Mouse (Mus musculus) heart, postnatal 36 days (tissue): ENCODE results near the gene Ccl5. TPM values are rescaled to one million over a fixed set of nuclear protein-coding genes. Genes with fewer than 3 reads are reported as not detected.
"Not testable (repeated sequence)": the region's sequence is repeated elsewhere in the genome, so short reads cannot be mapped to it uniquely, and the experiment has no call there.

Experiments used
- DNase-seq, 2 experiments: peaks; one replicate each; pipeline ENCODE4 v3.0.0; 2021 to 2022
- intact Hi-C: fragments of 180-260 bp; cut with DNase I; formaldehyde crosslinking; loops from one replicate; pipeline ENCODE4 v1.15.1; 2025
- total RNA-seq, 2 experiments: library from RNA; stranded (reverse); gene quantifications; 2 replicates each; pipeline ENCODE4 v1.2.3; 2021

Ccl5 gene
- under 1 TPM in 1 of 2 experiments, not detected in 1; 0.83 TPM for total RNA-seq

DNA sequence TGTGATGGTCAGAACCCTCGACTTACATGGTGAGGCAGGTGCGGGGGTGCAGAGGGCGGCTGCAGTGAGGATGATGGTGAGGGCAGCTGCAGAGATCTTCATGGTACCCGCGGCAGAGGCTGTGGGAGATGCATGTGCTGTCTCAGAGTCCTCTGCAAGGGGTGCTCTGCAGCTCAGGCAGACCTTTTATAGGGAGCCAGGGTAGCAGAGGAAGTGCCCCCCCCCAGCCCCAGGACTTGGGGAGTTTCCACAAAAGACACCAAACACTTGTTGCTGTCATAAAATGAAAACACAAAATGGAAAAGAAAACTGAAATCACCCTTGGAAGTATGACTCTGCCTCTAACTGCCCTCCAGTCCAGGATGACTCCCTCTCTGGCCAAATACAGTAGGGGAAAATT is at the start of gene Ccl5:
Gene Ccl5, minus strand, starts transcription at position 159 of the 400 bp plus-strand sequence.
- no peak for DNase-seq
- intact Hi-C loops, result no loop called here

- intact Hi-C loops, result no loop called here
- no peak for DNase-seq
Observed at GRCm38 (mm10) chr11:83578999-83579398, 48.7 kb upstream of the Ccl5 start.

DNA sequence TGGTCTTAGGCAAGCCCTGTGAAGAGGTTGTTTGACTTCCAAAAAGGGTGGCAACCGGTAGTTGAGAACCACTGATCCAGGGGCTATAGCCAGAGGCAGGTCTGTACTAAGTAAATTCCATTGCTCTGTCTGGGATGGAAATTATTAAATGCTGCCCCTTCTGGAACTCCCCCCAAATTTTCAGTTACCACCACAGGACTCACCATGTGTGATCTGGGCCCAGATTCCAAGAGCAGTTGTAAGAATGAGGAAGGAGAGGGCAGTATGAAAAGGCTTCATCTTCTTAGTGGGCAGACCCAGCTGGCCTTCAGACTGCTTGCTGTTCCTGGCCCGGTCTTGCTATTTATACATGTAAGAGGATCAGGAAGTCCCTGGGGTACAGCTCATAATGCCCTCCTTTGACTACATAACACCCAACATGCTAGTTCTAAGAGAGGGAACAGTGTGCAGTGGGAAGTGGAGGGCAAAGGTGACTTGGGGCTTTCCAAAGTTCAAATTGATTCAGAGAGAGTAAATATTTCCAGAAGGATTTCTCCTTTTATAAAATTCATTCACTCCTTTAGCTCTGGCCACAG is 48.0 kb upstream of the Ccl5 start, which contains the start of gene Ccl9:
Gene Ccl9, minus strand, starts transcription at position 451 of the 575 bp plus-strand sequence.
- intact Hi-C loops, result no loop called here
- DNase-seq, result peak; percentile 14 to 26

GRCm38 (mm10) chr11:83576927-83577555 is 46.7 kb upstream of the Ccl5 start:
- DNase-seq, result no peak
- intact Hi-C loops, result no loop called here

DNA sequence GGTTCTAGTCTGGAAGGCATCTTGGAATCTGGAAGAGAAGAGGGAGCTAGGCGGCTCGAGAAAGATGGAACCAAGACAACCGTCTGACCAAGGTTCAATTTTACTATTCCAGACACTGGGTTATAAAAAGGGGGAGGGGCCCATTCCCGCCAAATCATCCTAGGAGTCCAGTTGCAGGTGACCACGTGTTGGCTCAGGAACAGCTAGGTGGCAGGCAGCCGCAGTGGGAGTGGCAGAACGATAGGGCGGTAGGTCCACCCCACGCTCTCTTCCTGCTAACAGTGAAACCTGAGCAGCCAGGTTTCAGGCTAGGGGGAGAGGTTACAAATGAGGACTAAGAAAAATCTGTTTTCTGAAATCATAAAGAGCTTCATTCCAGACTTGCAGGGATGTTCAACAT is 42.5 kb upstream of the Ccl5 start:
- no peak for DNase-seq
- intact Hi-C loops, result no loop called here

DNA sequence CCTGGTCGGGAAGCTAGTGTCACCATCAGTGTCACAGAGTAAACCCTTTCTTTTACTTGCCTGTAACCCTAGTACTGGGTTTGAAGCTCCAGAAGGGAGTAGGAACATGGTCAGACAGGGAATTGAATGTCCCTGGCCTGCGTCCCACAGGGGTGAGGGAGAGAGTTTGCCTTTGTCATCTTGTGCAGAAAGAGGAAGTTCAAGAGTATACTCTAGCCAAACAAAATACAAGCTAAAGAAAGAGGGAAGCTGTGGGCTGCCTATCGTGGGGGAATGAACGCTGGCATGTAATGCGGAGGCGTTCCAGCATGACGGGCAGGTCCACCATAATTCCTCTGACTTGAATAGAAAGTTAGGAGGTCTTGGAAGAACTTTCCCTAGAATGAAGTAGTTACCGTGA is 41.9 kb upstream of the Ccl5 start:
- intact Hi-C loops, result no loop called here
- peak; percentile 38 to 63 for DNase-seq

DNA sequence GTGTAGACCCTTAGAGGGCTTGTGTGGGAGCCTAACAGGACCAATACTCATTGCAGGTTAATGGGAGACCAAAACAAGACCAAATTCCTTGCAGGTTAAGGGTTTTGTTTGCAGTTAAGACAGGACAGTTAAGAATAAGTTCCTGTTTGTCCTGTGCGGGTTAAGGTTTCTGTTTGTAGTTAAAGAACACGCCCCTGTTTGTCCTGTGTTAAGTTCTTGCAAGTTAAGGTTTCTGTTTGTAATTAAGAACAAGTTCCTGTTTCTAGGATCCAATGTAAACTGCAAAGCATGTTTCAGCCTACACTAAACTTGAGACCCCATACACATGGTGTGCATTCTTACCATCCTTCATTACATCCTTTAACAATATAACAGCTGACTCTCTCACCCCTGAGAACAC is 39.9 kb upstream of the Ccl5 start:
- intact Hi-C loops, result no loop called here
- DNase-seq, result no peak

DNA sequence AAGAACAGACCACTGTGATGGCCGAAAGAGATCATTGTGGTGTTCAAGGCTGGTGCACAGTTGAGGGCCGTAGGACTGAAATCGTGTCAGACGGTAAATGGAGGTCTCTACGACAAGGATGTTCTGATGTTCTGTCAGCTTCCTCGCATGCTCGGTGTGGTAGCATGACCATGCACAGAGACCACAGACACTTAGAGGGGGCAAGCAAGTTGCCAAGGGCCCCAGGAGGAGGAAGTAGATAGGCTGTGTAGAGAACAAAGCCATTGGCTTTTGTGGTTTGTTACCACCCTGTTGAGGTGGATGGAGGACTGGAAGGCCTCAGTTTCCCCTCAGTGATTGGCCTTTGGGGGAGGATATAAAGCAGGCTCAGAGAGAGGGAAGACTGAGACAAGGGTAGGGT is 38.9 kb upstream of the Ccl5 start:
- intact Hi-C loops, result no loop called here
- no peak for DNase-seq

- intact Hi-C loops, result no loop called here
- no peak for DNase-seq
Observed at GRCm38 (mm10) chr11:83568786-83569185, 38.5 kb upstream of the Ccl5 start.

- intact Hi-C loops, result no loop called here
- no peak for DNase-seq
Observed at GRCm38 (mm10) chr11:83568061-83568460, 37.7 kb upstream of the Ccl5 start.

- intact Hi-C loops, result no loop called here
Observed at GRCm38 (mm10) chr11:83567311-83567710, 37.0 kb upstream of the Ccl5 start.

DNA sequence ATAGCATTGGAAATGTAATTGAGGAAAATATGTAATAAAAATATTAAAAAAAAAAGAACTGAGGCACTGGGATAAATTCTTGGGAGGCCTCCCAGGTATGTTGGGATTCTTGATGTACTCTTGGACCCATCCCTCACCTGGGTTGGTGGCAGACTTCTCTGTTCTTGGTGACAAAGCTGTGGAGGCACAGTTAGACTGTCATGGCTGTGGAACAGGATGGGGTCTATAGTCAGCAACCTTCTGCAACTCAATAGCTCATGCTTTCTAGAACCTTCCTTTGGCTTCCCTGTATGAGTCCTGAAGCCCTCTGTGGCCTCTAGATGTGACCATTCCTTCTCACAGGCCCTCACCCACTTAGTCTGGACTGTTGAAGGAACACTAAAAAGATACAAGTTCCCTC is 36.3 kb upstream of the Ccl5 start:
- intact Hi-C loops, result no loop called here
- no peak for DNase-seq

More at GRCm38 (mm10) chr11:83567311-83567710, 37.0 kb upstream of the Ccl5 start:
- no peak for DNase-seq

GRCm38 (mm10) chr11:83563754-83564153 is 33.4 kb upstream of the Ccl5 start:
- intact Hi-C loops, result no loop called here
- DNase-seq, result no peak

DNA sequence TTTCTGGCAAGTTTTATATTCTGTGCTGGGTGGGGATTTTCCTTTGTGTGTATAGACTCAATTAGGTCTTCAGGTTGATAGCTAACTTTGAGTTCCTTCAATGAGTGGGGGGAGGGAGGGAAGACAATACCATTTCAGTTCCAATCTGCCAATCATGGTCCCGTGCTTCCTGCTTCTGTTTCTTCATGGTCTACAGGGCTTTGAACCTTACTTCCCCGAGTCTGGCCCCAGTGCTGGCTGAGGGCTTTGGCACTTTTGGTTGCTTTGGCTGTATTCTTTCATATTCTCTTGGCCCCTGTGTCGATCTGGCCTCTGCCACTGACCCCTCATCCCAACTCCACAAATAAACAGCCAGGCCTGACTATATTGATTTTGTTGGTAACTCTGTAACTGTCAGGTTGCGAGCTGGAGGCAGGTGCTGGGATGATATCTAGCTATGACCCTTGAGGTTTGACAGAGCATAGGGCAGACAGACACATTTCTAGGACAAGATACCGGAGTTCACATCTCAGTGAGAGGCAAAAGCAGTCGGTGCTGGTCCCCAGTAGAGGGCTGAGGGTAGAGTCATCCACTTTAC is 32.1 kb upstream of the Ccl5 start:
- intact Hi-C loops, result no loop called here
- no peak for DNase-seq

DNA sequence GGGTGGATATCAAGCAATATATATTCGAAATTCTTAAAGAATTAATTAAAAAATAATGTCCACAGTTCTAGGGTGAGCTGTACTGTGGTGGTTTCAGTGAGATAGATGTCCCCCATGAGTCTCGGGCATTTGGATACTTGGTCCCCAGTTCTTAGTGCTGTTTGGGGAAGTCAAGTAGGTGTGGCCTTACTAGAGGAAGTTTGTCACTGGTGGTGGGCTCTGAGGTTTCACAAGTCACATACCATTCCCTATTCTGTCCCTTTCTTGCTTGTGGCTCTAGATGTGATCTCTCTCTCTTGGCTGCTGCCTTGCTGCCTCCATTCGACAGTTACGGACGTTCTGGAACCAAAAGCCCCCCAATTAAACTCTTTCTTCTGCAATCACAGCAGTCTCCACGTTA is 30.1 kb upstream of the Ccl5 start:
- no peak for DNase-seq
- intact Hi-C loops, result no loop called here

GRCm38 (mm10) chr11:83557074-83557473 is 26.8 kb upstream of the Ccl5 start:
- intact Hi-C loops, result loop anchor here (2.0 kb wide), 1 partner anchor 76 kb away; no protein-coding TSS in a partner anchor
- no peak for DNase-seq

DNA sequence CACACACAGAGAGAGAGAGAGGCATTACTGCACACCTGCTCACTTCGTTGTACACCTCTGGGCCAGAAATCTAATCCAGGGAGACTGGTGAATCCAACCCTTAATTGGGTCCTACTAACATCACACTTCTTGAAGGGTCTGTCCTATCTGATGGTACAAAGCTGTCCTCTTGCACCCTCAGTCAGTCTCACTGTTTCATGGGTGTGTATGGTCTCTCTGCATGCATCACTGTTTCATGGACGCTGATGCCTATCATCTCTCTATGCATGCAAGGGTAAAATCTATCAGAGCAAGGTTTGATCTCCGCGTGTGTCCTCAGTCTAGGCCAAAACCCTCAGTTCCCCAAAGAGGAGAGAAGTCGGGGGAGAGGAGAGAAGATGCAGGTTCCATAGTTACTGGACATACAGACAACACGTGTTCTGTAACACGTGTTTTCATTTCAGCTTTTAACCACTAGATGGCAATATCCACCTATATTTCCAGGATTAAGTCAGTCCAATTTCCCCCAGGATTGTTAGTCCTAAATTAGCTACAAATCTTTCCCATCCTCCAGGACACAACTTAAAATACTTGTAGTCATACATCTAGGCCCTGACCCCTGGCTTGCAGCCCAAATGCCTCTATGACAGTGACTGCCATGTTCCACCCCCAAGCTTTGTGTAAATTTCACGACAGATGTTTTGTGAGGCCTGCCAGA is 25.9 kb upstream of the Ccl5 start:
- peak; percentile 24 to 49 for DNase-seq
- intact Hi-C loops, result loop anchor here (1.0 to 2.0 kb wide), 3 partner anchors 77 to 183 kb away; no protein-coding TSS in a partner anchor

DNA sequence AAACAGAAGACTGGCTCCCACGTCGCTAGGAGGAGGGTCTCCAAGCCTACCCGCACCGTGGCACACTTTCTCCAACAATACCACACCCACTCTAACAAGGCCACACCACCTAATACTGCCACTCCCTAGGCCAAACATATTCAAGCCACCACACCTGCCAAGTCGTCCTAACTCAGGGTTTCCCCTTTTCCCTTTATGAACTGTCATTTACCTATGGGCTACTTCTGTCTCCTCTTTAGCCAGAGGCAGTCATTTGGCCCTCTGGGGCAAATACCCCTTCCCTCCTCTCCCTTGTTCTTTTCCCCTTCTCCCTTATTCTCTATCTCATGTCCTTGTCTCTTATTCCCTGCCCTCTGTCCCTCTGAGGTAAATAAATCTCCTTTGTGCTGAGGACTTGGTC is 21.4 kb upstream of the Ccl5 start:
- no peak for DNase-seq
- intact Hi-C loops, result no loop called here

GRCm38 (mm10) chr11:83551037-83551436 is 20.7 kb upstream of the Ccl5 start:
- intact Hi-C loops, DNase-seq: not testable (repeated sequence)

GRCm38 (mm10) chr11:83550186-83550632 is 19.9 kb upstream of the Ccl5 start:
- intact Hi-C loops, result no loop called here
- no peak for DNase-seq

- DNase-seq, result no peak
- intact Hi-C loops, result no loop called here
Observed at GRCm38 (mm10) chr11:83544214-83544613, 13.9 kb upstream of the Ccl5 start.
